ENCODE assay signal across 34 mouse cellular contexts in genomic region chr2:155882087-155882486, GRCm38 (mm10). TPM values are rescaled to one million over a fixed set of nuclear protein-coding genes. Genes with fewer than 3 reads are reported as not detected.
DNase-seq lines count a peak whose midpoint lies in the region; ATAC-seq and TF ChIP-seq lines count a peak whose summit lies in the region.
"Had no signal": no experiment of that assay in that cellular context is flagged by ENCODE, and none has a peak within 500 bp of the region (broad histone marks: within the 10 kb centered on the region; RNA-seq: fewer than 3 reads in every experiment).

No protein-coding gene starts in this region.

- H3K36me3 ChIP-seq in intestine, embryonic 15.5 days = peaks cover 8% of the 10 kb centered on the region
- peaks cover 5% of the 10 kb centered on the region; the same call in 1 of the 2 replicates for H3K36me3 ChIP-seq in intestine, embryonic 16.5 days (ENCODE audit: control insufficient read depth, insufficient read depth, low read length)
- H3K36me3 ChIP-seq in limb, embryonic 15.5 days = peaks cover 35% of the 10 kb centered on the region
- H3K36me3 ChIP-seq in stomach, postnatal 0 days (ENCODE audit: control insufficient read depth, insufficient read depth, low read length) = peaks cover 10% of the 10 kb centered on the region; the same call in 1 of the 2 replicates

- H3K9me3 ChIP-seq in intestine, embryonic 15.5 days = no peaks in the 10 kb centered on the region
- no peaks in the 10 kb centered on the region for H3K9me3 ChIP-seq in intestine, embryonic 16.5 days (ENCODE audit: control insufficient read depth, low read length)
- H3K9me3 ChIP-seq in limb, embryonic 15.5 days = no peaks in the 10 kb centered on the region
- no peaks in the 10 kb centered on the region for H3K9me3 ChIP-seq in stomach, postnatal 0 days (ENCODE audit: control insufficient read depth, low read length)
- H3K9me3 ChIP-seq: forebrain, embryonic 12.5 days; heart, embryonic 10.5 days; heart, embryonic 15.5 days had no signal

- no peaks in the 10 kb centered on the region for H3K27me3 ChIP-seq in intestine, embryonic 15.5 days (replicated peaks)
- H3K27me3 ChIP-seq in intestine, embryonic 16.5 days (replicated peaks; ENCODE audit: control insufficient read depth, insufficient read depth, low read length) = no peaks in the 10 kb centered on the region
- H3K27me3 ChIP-seq in limb, embryonic 15.5 days = no peaks in the 10 kb centered on the region
- no peaks in the 10 kb centered on the region for H3K27me3 ChIP-seq in stomach, postnatal 0 days (ENCODE audit: control insufficient read depth, insufficient read depth, low read length)
- H3K27me3 ChIP-seq: CH12.LX; forebrain, embryonic 12.5 days; heart, embryonic 15.5 days; Patski had no signal

- peak; percentile 17 for DNase-seq in c-Kit-positive CD71-positive TER-119-negative erythroid progenitor cells, embryonic 14.5 days (ENCODE audit: low read depth)
- peak; percentile 53 for DNase-seq in stomach, postnatal 0 days (ENCODE audit: low spot score)
- DNase-seq in kidney, postnatal 36 days = no peak
- no peak for DNase-seq in kidney, adult 9 months
- DNase-seq: adrenal gland, postnatal 25 days; cerebellum, adult 18-20 months; cerebellum, postnatal 10 days; forebrain, postnatal 0 days; kidney, adult 8-10 months; kidney, postnatal 25 days; liver; lung, embryonic 14.5 days; lung, postnatal 14 days; midbrain, embryonic 14.5 days; thymus, postnatal 14 days had no signal

- H3K4me1 ChIP-seq in intestine, embryonic 15.5 days (replicated peaks) = no peaks in the 10 kb centered on the region
- no peaks in the 10 kb centered on the region for H3K4me1 ChIP-seq in intestine, embryonic 16.5 days (ENCODE audit: control insufficient read depth, insufficient read depth, low read length)
- H3K4me1 ChIP-seq in limb, embryonic 15.5 days = peaks cover 10% of the 10 kb centered on the region; the same call in 1 of the 2 replicates
- H3K4me1 ChIP-seq in stomach, postnatal 0 days (replicated peaks; ENCODE audit: control insufficient read depth, insufficient read depth) = no peaks in the 10 kb centered on the region
- H3K4me1 ChIP-seq: forebrain, embryonic 12.5 days; heart, embryonic 10.5 days had no signal

- TF ChIP-seq CTCF in stomach, postnatal 0 days (IDR thresholded peaks at IDR 0.05; ENCODE audit: low read depth) = no peak

- no peak overlapping the region for H3K4me3 ChIP-seq in intestine, embryonic 15.5 days (replicated peaks)
- no peak overlapping the region for H3K4me3 ChIP-seq in intestine, embryonic 16.5 days (ENCODE audit: low read length)
- no peak overlapping the region for H3K4me3 ChIP-seq in limb, embryonic 15.5 days
- no peak overlapping the region for H3K4me3 ChIP-seq in stomach, postnatal 0 days (ENCODE audit: low read depth, low read length)
- H3K4me3 ChIP-seq: forebrain, embryonic 12.5 days; heart, embryonic 10.5 days; heart, embryonic 15.5 days; layer of hippocampus, adult 2 months; left cerebral cortex, adult 2 months had no signal

- no peak for TF ChIP-seq EP300 in stomach, postnatal 0 days (optimal IDR thresholded peaks at IDR 0.05)

- WGBS in intestine, embryonic 15.5 days = 77% methylated on average over 3 of the region's 3 CpGs
- 86% methylated on average over 3 of the region's 3 CpGs for WGBS in intestine, embryonic 16.5 days
- WGBS in limb, embryonic 15.5 days = 82% methylated on average over 3 of the region's 3 CpGs
- 52% methylated on average over 3 of the region's 3 CpGs for WGBS in stomach, postnatal 0 days

- H3K27ac ChIP-seq in intestine, embryonic 15.5 days = no peak overlapping the region
- H3K27ac ChIP-seq in intestine, embryonic 16.5 days (ENCODE audit: low read length) = no peak overlapping the region
- peak overlapping the region; percentile 35; the same call in 1 of the 2 replicates for H3K27ac ChIP-seq in limb, embryonic 15.5 days
- H3K27ac ChIP-seq in stomach, postnatal 0 days (replicated peaks) = 0 out of 2 replicates have a peak overlapping the region, but pooled peaks have one; percentile 0
- H3K27ac ChIP-seq: forebrain, embryonic 12.5 days; heart, embryonic 10.5 days; heart, embryonic 15.5 days; layer of hippocampus, adult 2 months; left cerebral cortex, adult 2 months; liver, embryonic 14.5 days had no signal

- 0 out of 2 replicates have a peak, but pooled peaks have one; percentile 36 for ATAC-seq in intestine, embryonic 15.5 days
- no peak for ATAC-seq in intestine, embryonic 16.5 days
- ATAC-seq in limb, embryonic 15.5 days (ENCODE audit: insufficient number of reproducible peaks, low FRiP score, low TSS enrichment, low read depth) = no peak
- ATAC-seq in stomach, postnatal 0 days (ENCODE audit: low FRiP score, low TSS enrichment) = peak; percentile 84
- ATAC-seq: forebrain, postnatal 0 days; hindbrain, embryonic 16.5 days; Patski had no signal

- no peak overlapping the region for H3K4me2 ChIP-seq in intestine, embryonic 15.5 days (replicated peaks)
- H3K4me2 ChIP-seq in intestine, embryonic 16.5 days (ENCODE audit: low read depth, low read length) = no peak overlapping the region
- H3K4me2 ChIP-seq in limb, embryonic 15.5 days = no peak overlapping the region
- H3K4me2 ChIP-seq in stomach, postnatal 0 days (replicated peaks; ENCODE audit: low read depth) = no peak overlapping the region
- H3K4me2 ChIP-seq: forebrain, embryonic 12.5 days; heart, embryonic 15.5 days; lung, embryonic 14.5 days had no signal

- H3K9ac ChIP-seq in intestine, embryonic 15.5 days = no peak overlapping the region
- H3K9ac ChIP-seq in intestine, embryonic 16.5 days (ENCODE audit: low read depth, low read length) = no peak overlapping the region
- no peak overlapping the region for H3K9ac ChIP-seq in limb, embryonic 15.5 days
- H3K9ac ChIP-seq in stomach, postnatal 0 days (ENCODE audit: low read length) = no peak overlapping the region
- H3K9ac ChIP-seq: forebrain, embryonic 12.5 days; forebrain, postnatal 0 days; heart, embryonic 15.5 days; liver, embryonic 14.5 days; lung, embryonic 14.5 days had no signal

RNA-seq across cellular contexts. Expression of gene Fam83c, which starts 47.4 kb away (rescaled TPM):
- 0.30 and 0.53 TPM in 2 replicates for polyA plus RNA-seq in intestine, embryonic 15.5 days (2015; fragmentation: Nextera tagmentation; extraction: Ambion mirVana)
- polyA plus RNA-seq in intestine, embryonic 16.5 days (2015; fragmentation: Nextera tagmentation; extraction: Ambion mirVana) = 0.33 and 0.35 TPM in 2 replicates
- polyA plus RNA-seq in limb, embryonic 15.5 days (2015; fragmentation: Nextera tagmentation; extraction: Ambion mirVana) = 2.4 and 2.5 TPM in 2 replicates
- polyA plus RNA-seq in stomach, postnatal 0 days (2015; fragmentation: Nextera tagmentation; extraction: Ambion mirVana) = 2.7 and 4.4 TPM in 2 replicates
- polyA plus RNA-seq: cortical plate, adult 2 months had no signal

RNA-seq across cellular contexts. Expression of gene Uqcc1, which starts 48.0 kb away (rescaled TPM):
- polyA plus RNA-seq in intestine, embryonic 15.5 days (2015; fragmentation: Nextera tagmentation; extraction: Ambion mirVana) = 83.7 and 88.7 TPM in 2 replicates
- 84.5 and 92.8 TPM in 2 replicates for polyA plus RNA-seq in intestine, embryonic 16.5 days (2015; fragmentation: Nextera tagmentation; extraction: Ambion mirVana)
- polyA plus RNA-seq in limb, embryonic 15.5 days (2015; fragmentation: Nextera tagmentation; extraction: Ambion mirVana) = 60.8 and 70.9 TPM in 2 replicates
- 41.9 and 46.4 TPM in 2 replicates for polyA plus RNA-seq in stomach, postnatal 0 days (2015; fragmentation: Nextera tagmentation; extraction: Ambion mirVana)

RNA-seq across cellular contexts. Expression of gene Eif6, which starts 55.4 kb away (rescaled TPM):
- polyA plus RNA-seq in intestine, embryonic 15.5 days (2015; fragmentation: Nextera tagmentation; extraction: Ambion mirVana) = 263 and 265 TPM in 2 replicates
- polyA plus RNA-seq in intestine, embryonic 16.5 days (2015; fragmentation: Nextera tagmentation; extraction: Ambion mirVana) = 279 and 287 TPM in 2 replicates
- polyA plus RNA-seq in limb, embryonic 15.5 days (2015; fragmentation: Nextera tagmentation; extraction: Ambion mirVana) = 200 and 226 TPM in 2 replicates
- polyA plus RNA-seq in stomach, postnatal 0 days (2015; fragmentation: Nextera tagmentation; extraction: Ambion mirVana) = 310 and 318 TPM in 2 replicates

RNA-seq across cellular contexts. Expression of gene Gm15557, which starts 58.4 kb away (rescaled TPM):
- polyA plus RNA-seq in intestine, embryonic 15.5 days (2015; fragmentation: Nextera tagmentation; extraction: Ambion mirVana) = not detected in 2 replicates
- 0.18 TPM in 1 of 2 replicates, not detected in the other for polyA plus RNA-seq in intestine, embryonic 16.5 days (2015; fragmentation: Nextera tagmentation; extraction: Ambion mirVana)
- polyA plus RNA-seq in limb, embryonic 15.5 days (2015; fragmentation: Nextera tagmentation; extraction: Ambion mirVana) = 0.13 and 0.21 TPM in 2 replicates
- polyA plus RNA-seq in stomach, postnatal 0 days (2015; fragmentation: Nextera tagmentation; extraction: Ambion mirVana) = not detected in 2 replicates
- polyA plus RNA-seq: C2C12; cortical plate, adult 2 months; embryonic facial prominence, embryonic 14.5 days; forebrain, embryonic 12.5 days; forebrain, postnatal 0 days; heart, embryonic 10.5 days; heart, embryonic 15.5 days; hindbrain, embryonic 11.5 days; hindbrain, embryonic 16.5 days; intestine, embryonic 14.5 days; liver, embryonic 14.5 days; lung, embryonic 14.5 days; midbrain, embryonic 14.5 days; neural tube, embryonic 14.5 days; Patski; urinary bladder, adult 2 months had no signal

Comparison
In these comparisons a context has a peak if more than half of its experiments do, and no peak if none do; other contexts are left out.
1. ATAC-seq: peak in intestine, embryonic 15.5 days (single experiment) and stomach, postnatal 0 days (single experiment); none in intestine, embryonic 16.5 days (single experiment) and limb, embryonic 15.5 days (single experiment).
2. H3K27ac ChIP-seq: peak in limb, embryonic 15.5 days (single experiment) and stomach, postnatal 0 days (single experiment); none in intestine, embryonic 15.5 days (single experiment) and intestine, embryonic 16.5 days (single experiment).
3. DNase-seq: peak in c-Kit-positive CD71-positive TER-119-negative erythroid progenitor cells, embryonic 14.5 days (single experiment) and stomach, postnatal 0 days (single experiment); none in kidney, postnatal 36 days (0 of 2) and kidney, adult 9 months (single experiment).